9 mouse cellular contexts compared by ENCODE assay signal in the genomic region with DNA sequence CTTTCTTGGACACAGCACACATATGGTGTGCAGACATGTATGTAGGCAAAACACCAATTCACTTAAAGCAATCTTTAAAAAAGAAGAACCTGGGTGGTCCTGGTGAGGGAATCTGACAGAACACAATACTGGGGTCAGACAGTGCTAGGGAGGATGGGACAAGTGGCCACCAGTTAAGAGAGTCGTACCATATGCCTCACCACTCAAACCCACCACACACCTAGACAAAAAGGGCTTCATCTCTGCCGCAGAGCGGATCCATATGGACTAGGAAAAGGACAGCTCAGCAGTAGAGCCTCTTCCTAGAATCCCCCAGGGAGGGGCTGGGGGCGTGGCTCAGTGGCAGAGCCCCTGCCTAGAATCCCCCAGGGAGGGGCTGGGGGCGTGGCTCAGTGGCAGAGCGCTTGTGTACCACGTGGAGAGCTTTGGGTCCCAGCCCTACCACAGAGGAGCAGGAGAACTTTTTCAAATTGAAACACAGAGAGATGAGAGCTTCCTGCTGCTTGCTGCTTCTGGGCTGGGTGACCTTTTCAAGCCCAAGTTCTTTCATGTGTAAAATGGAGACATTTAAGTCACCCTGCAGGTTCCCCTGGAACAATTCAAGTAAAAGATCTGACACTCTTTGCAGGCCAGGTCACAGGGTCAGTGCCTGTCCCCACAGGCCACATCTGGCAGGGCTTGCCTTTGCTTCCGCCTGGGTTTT. TPM values are rescaled to one million over a fixed set of nuclear protein-coding genes. Genes with fewer than 3 reads are reported as not detected.
A peak's percentile ranks its signal among the peaks of the same experiment; 100 is the strongest.
DNase-seq lines count a peak whose midpoint lies in the region; ATAC-seq and TF ChIP-seq lines count a peak whose summit lies in the region.
"Had no signal": no experiment of that assay in that cellular context is flagged by ENCODE, and none has a peak within 500 bp of the region (broad histone marks: within the 10 kb centered on the region; RNA-seq: fewer than 3 reads in every experiment).

No protein-coding gene starts in this region.

- H3K27me3 ChIP-seq in lung, embryonic 15.5 days, result no peaks in the 10 kb centered on the region
- H3K27me3 ChIP-seq in heart, embryonic 16.5 days (ENCODE audit: control insufficient read depth, insufficient read depth, low read length), result no peaks in the 10 kb centered on the region

- H3K27ac ChIP-seq in lung, embryonic 15.5 days, result peak overlapping the region; percentile 45
- H3K27ac ChIP-seq in heart, embryonic 16.5 days (ENCODE audit: low read length), result peak overlapping the region; percentile 38
- H3K27ac ChIP-seq: macrophage had no signal

- no peaks in the 10 kb centered on the region for H3K9me3 ChIP-seq in lung, embryonic 15.5 days
- H3K9me3 ChIP-seq in heart, embryonic 16.5 days (replicated peaks; ENCODE audit: control insufficient read depth, low read length), result no peaks in the 10 kb centered on the region

- DNase-seq in lung, adult 18-20 months, result no peak
- DNase-seq in brain, embryonic 14.5 days (ENCODE audit: low read depth), result peak; percentile 15
- peak; percentile 45 to 76 for DNase-seq in lung, postnatal 4 days
- no peak for DNase-seq in left cerebral cortex, adult 18-20 months (ENCODE audit: low spot score in 2 of 2)
- no peak for DNase-seq in layer of hippocampus, adult 18-20 months (ENCODE audit: low spot score in 2 of 2)
- DNase-seq in left cerebral cortex, postnatal 36 days (ENCODE audit: low spot score in 2 of 2), result no peak

- peaks cover 46% of the 10 kb centered on the region for H3K4me1 ChIP-seq in lung, embryonic 15.5 days
- H3K4me1 ChIP-seq in heart, embryonic 16.5 days (ENCODE audit: control insufficient read depth, insufficient read depth, low read length), result peaks cover 31% of the 10 kb centered on the region

- TF ChIP-seq CTCF in brain, embryonic 14.5 days (IDR thresholded peaks at IDR 0.05; ENCODE audit: borderline replicate concordance, extremely low read depth, insufficient read depth, insufficient read length), result no peak

- no peak overlapping the region for H3K9ac ChIP-seq in lung, embryonic 15.5 days
- no peak overlapping the region for H3K9ac ChIP-seq in heart, embryonic 16.5 days (ENCODE audit: low read length)

- peak; percentile 23; the same call in 1 of the 2 replicates for ATAC-seq in lung, embryonic 15.5 days (ENCODE audit: borderline replicate concordance, extremely low read depth, low FRiP score, low TSS enrichment)
- ATAC-seq in heart, embryonic 16.5 days (replicated peaks; ENCODE audit: extremely low read depth, insufficient read depth, low FRiP score), result no peak

- H3K4me3 ChIP-seq in lung, embryonic 15.5 days, result no peak overlapping the region
- no peak overlapping the region for H3K4me3 ChIP-seq in heart, embryonic 16.5 days (ENCODE audit: low read length)

- intact Hi-C loops in left cerebral cortex, postnatal 36 days (cut with DNase I), result no loop called here

- peak overlapping the region; percentile 9; the same call in 1 of the 2 replicates for H3K4me2 ChIP-seq in lung, embryonic 15.5 days
- no peak overlapping the region for H3K4me2 ChIP-seq in heart, embryonic 16.5 days (ENCODE audit: low read depth, low read length)

- peaks cover 48% of the 10 kb centered on the region for H3K36me3 ChIP-seq in lung, embryonic 15.5 days
- H3K36me3 ChIP-seq in heart, embryonic 16.5 days (ENCODE audit: control insufficient read depth, insufficient read depth), result peaks cover 20% of the 10 kb centered on the region

- no peak for TF ChIP-seq POLR2A in brain, embryonic 14.5 days (IDR thresholded peaks at IDR 0.05; ENCODE audit: borderline replicate concordance, extremely low read depth, insufficient read depth, insufficient read length, poor library complexity, severe bottlenecking)

- WGBS in lung, embryonic 15.5 days, result 18% methylated on average over 8 of the region's 8 CpGs
- 34% methylated on average over 8 of the region's 8 CpGs for WGBS in heart, embryonic 16.5 days

RNA-seq across cellular contexts. Expression of a gene that starts 8.8 kb away (rescaled TPM):
- polyA plus RNA-seq in lung, embryonic 15.5 days (2015; fragmentation: Nextera tagmentation; extraction: Ambion mirVana), result 133 and 140 TPM in 2 replicates
- polyA plus RNA-seq in brain, embryonic 14.5 days (2012; rRNA removed), result 39.7 and 45.2 TPM in 2 replicates
- 63.5 and 76.8 TPM in 2 replicates for polyA plus RNA-seq in heart, embryonic 16.5 days (2015; fragmentation: Nextera tagmentation; extraction: Ambion mirVana)
- 1 to 10 TPM; 6.7 to 8.6 TPM for total RNA-seq in left cerebral cortex, adult 18-20 months (2021)
- total RNA-seq in layer of hippocampus, adult 18-20 months (2021), result 1 to 10 TPM; 5.0 to 5.1 TPM
- total RNA-seq in left cerebral cortex, postnatal 36 days (2021), result 1 to 10 TPM; 7.2 to 9.3 TPM

RNA-seq across cellular contexts. Expression of a gene that starts 26.2 kb away (rescaled TPM):
- polyA plus RNA-seq in lung, embryonic 15.5 days (2015; fragmentation: Nextera tagmentation; extraction: Ambion mirVana), result 149 and 157 TPM in 2 replicates
- 111 and 131 TPM in 2 replicates for polyA plus RNA-seq in brain, embryonic 14.5 days (2012; rRNA removed)
- 146 and 158 TPM in 2 replicates for polyA plus RNA-seq in heart, embryonic 16.5 days (2015; fragmentation: Nextera tagmentation; extraction: Ambion mirVana)
- 100 to 1,000 TPM; 116 to 122 TPM for total RNA-seq in left cerebral cortex, adult 18-20 months (2021)
- total RNA-seq in layer of hippocampus, adult 18-20 months (2021), result 100 to 1,000 TPM; 110 to 114 TPM
- total RNA-seq in left cerebral cortex, postnatal 36 days (2021), result 100 to 1,000 TPM; 113 to 125 TPM

RNA-seq across cellular contexts. Expression of a gene that starts 29.3 kb away (rescaled TPM):
- 313 and 345 TPM in 2 replicates for polyA plus RNA-seq in lung, embryonic 15.5 days (2015; fragmentation: Nextera tagmentation; extraction: Ambion mirVana)
- 13.8 and 19.5 TPM in 2 replicates for polyA plus RNA-seq in brain, embryonic 14.5 days (2012; rRNA removed)
- 413 and 444 TPM in 2 replicates for polyA plus RNA-seq in heart, embryonic 16.5 days (2015; fragmentation: Nextera tagmentation; extraction: Ambion mirVana)
- 10 to 100 TPM; 18.6 to 19.1 TPM for total RNA-seq in left cerebral cortex, adult 18-20 months (2021)
- total RNA-seq in layer of hippocampus, adult 18-20 months (2021), result 10 to 100 TPM; 12.4 to 12.9 TPM
- 10 to 100 TPM; 12.2 to 13.1 TPM for total RNA-seq in left cerebral cortex, postnatal 36 days (2021)

RNA-seq across cellular contexts. Expression of a gene that starts 42.5 kb away (rescaled TPM):
- polyA plus RNA-seq in lung, embryonic 15.5 days (2015; fragmentation: Nextera tagmentation; extraction: Ambion mirVana), result 458 and 503 TPM in 2 replicates
- 235 and 295 TPM in 2 replicates for polyA plus RNA-seq in brain, embryonic 14.5 days (2012; rRNA removed)
- 588 and 662 TPM in 2 replicates for polyA plus RNA-seq in heart, embryonic 16.5 days (2015; fragmentation: Nextera tagmentation; extraction: Ambion mirVana)
- total RNA-seq in left cerebral cortex, adult 18-20 months (2021), result 1,000 to 10,000 TPM; 1,855 to 2,066 TPM
- 1,000 to 10,000 TPM; 2,690 to 2,764 TPM for total RNA-seq in layer of hippocampus, adult 18-20 months (2021)
- 1,000 to 10,000 TPM; 1,886 to 2,087 TPM for total RNA-seq in left cerebral cortex, postnatal 36 days (2021)

RNA-seq across cellular contexts. Expression of a gene that starts 49.0 kb away (rescaled TPM):
- 19.5 and 22.0 TPM in 2 replicates for polyA plus RNA-seq in lung, embryonic 15.5 days (2015; fragmentation: Nextera tagmentation; extraction: Ambion mirVana)
- polyA plus RNA-seq in brain, embryonic 14.5 days (2012; rRNA removed), result 0.81 and 2.0 TPM in 2 replicates
- 8.9 and 9.2 TPM in 2 replicates for polyA plus RNA-seq in heart, embryonic 16.5 days (2015; fragmentation: Nextera tagmentation; extraction: Ambion mirVana)
- 1 to 10 TPM; 3.9 to 5.3 TPM for total RNA-seq in left cerebral cortex, adult 18-20 months (2021)
- 1 to 10 TPM; 5.8 to 8.7 TPM for total RNA-seq in layer of hippocampus, adult 18-20 months (2021)
- 1 to 10 TPM; 1.5 to 2.9 TPM for total RNA-seq in left cerebral cortex, postnatal 36 days (2021)

Comparison
In these comparisons a context has a peak if more than half of its experiments do, and no peak if none do; other contexts are left out.
1. DNase-seq: peak in brain, embryonic 14.5 days (single experiment) and lung, postnatal 4 days (2 of 2); none in lung, adult 18-20 months (0 of 2), left cerebral cortex, adult 18-20 months (0 of 2), layer of hippocampus, adult 18-20 months (0 of 2) and left cerebral cortex, postnatal 36 days (0 of 2).